Mouse (Mus musculus) lung, embryonic 14.5 days (tissue): ENCODE measurements around the gene Eaf2. TPM values are rescaled to one million over a fixed set of nuclear protein-coding genes. Genes with fewer than 3 reads are reported as not detected.
A peak's percentile ranks its signal among the peaks of the same experiment; 100 is the strongest.

Experiments
- ATAC-seq: fragments of 200-750 bp; cut with Nextera tagmentation; 2 replicates; pipeline ENCODE4 v1.8.0; 2017; ENCODE audit warnings: mild to moderate bottlenecking, moderate TSS enrichment, moderate library complexity; ENCODE audit not compliant: insufficient read depth
- DNase-seq: peaks from one replicate; pipeline ENCODE4 v3.0.0-alpha.2; 2015
- H3K27ac ChIP-seq: fragments of 300-500 bp; sonication (generic); 2 replicates; pipeline ENCODE4 v1.5.1; 2014; ENCODE audit warnings: low read depth, mild to moderate bottlenecking, moderate library complexity
- H3K27me3 ChIP-seq: fragments of 300-500 bp; sonication (generic); 2 replicates; pipeline ENCODE4 v1.6.1; 2014; ENCODE audit warnings: low read length, control low read depth; ENCODE audit not compliant: insufficient read depth
- H3K36me3 ChIP-seq: fragments of 300-500 bp; sonication (generic); 2 replicates; pipeline ENCODE4 v1.6.1; 2014; ENCODE audit warnings: control low read depth; ENCODE audit not compliant: insufficient read depth
- H3K4me1 ChIP-seq: fragments of 300-500 bp; sonication (generic); 2 replicates; pipeline ENCODE4 v1.6.1; 2014; ENCODE audit warnings: antibody characterized with exemption, control low read depth; ENCODE audit not compliant: insufficient read depth
- H3K4me2 ChIP-seq: fragments of 300-500 bp; sonication (generic); 2 replicates; pipeline ENCODE4 v1.6.1; 2014; ENCODE audit warnings: mild to moderate bottlenecking
- H3K4me3 ChIP-seq: fragments of 300-500 bp; sonication (generic); 2 replicates; pipeline ENCODE4 v1.5.1; 2014; ENCODE audit warnings: low read depth, low read length
- H3K9ac ChIP-seq: fragments of 300-500 bp; sonication (generic); 2 replicates; pipeline ENCODE4 v1.6.1; 2014
- H3K9me3 ChIP-seq: fragments of 300-500 bp; sonication (generic); 2 replicates; pipeline ENCODE4 v1.6.1; 2016; ENCODE audit warnings: low read depth, low read length, control low read depth
- CTCF ChIP-seq: IDR thresholded peaks from 2 replicates; pipeline ENCODE4 v1.5.1; 2016; ENCODE audit warnings: antibody characterized with exemption, low read depth
- WGBS: fragments of 180-500 bp; shearing (Covaris S2); extraction: QIAGEN DNeasy Blood & Tissue Kit; methylation state at CpG from one replicate; pipeline ENCODE4 v1.1.7; 2014; 5-methylcytosine and 5-hydroxymethylcytosine counted together
- polyA plus RNA-seq: library from polyadenylated mRNA; unstranded; fragments of >200 nt; fragmentation: Nextera tagmentation; extraction: Ambion mirVana; gene quantifications from 2 replicates; pipeline ENCODE4 v1.2.1, GENCODE M21; 2014

The Eaf2 gene
- 0.99 and 1.0 TPM in 2 replicates for polyA plus RNA-seq

GRCm38 (mm10) chr16:36874583-36875275 is at the start of gene Eaf2, which contains the start of gene Golgb1:
Gene Eaf2, minus strand, starts transcription at chr16:36875003.
Gene Golgb1, plus strand, starts transcription at chr16:36875140.
- H3K9me3 ChIP-seq: no peaks in the 10 kb centered on the region
- peak within 1 kb of the TSS; percentile 73 for H3K27ac ChIP-seq
- H3K36me3 ChIP-seq: peaks cover 16% of the 10 kb centered on the region
- DNase-seq (peak; percentile 99), ATAC-seq (peak; percentile 100)
- peak within 1 kb of the TSS; percentile 79 for H3K4me3 ChIP-seq
- no peak for TF ChIP-seq CTCF
- peak within 1 kb of the TSS; percentile 85 for H3K9ac ChIP-seq
- H3K27me3 ChIP-seq: no peaks in the 10 kb centered on the region
- peak within 1 kb of the TSS; percentile 68 for H3K4me2 ChIP-seq
- no peaks in the 10 kb centered on the region for H3K4me1 ChIP-seq
- WGBS: under 1% methylated on average over 43 of the region's 43 CpGs

- ATAC-seq (no peak), DNase-seq (no peak)
- Histone ChIP-seq H3K4me3 (no peak overlapping the region), H3K9ac (no peak overlapping the region), H3K4me1 (no peaks in the 10 kb centered on the region), H3K27me3 (no peaks in the 10 kb centered on the region), H3K4me2 (no peak overlapping the region), H3K9me3 (no peaks in the 10 kb centered on the region), H3K36me3 (peaks cover 70% of the 10 kb centered on the region), H3K27ac (no peak overlapping the region)
- 95% methylated on average over 8 of the region's 8 CpGs for WGBS
- no peak for TF ChIP-seq CTCF
Observed at GRCm38 (mm10) chr16:36924312-36924711, 49.5 kb upstream of the Eaf2 start.

GRCm38 (mm10) chr16:36921980-36922379 is 47.2 kb upstream of the Eaf2 start:
- Histone ChIP-seq H3K36me3 (peaks cover 69% of the 10 kb centered on the region), H3K4me1 (no peaks in the 10 kb centered on the region), H3K9me3 (no peaks in the 10 kb centered on the region), H3K4me3 (no peak overlapping the region), H3K9ac (no peak overlapping the region), H3K27me3 (no peaks in the 10 kb centered on the region), H3K27ac (no peak overlapping the region), H3K4me2 (no peak overlapping the region)
- DNase-seq (no peak), ATAC-seq (no peak)
- 83% methylated on average over 6 of the region's 6 CpGs for WGBS
- TF ChIP-seq CTCF: no peak

GRCm38 (mm10) chr16:36921067-36921613 is 46.3 kb upstream of the Eaf2 start:
- DNase-seq: no peak
- 94% methylated on average over 8 of the region's 8 CpGs for WGBS
- Histone ChIP-seq H3K36me3 (peaks cover 68% of the 10 kb centered on the region), H3K4me1 (no peaks in the 10 kb centered on the region), H3K4me3 (no peak overlapping the region), H3K27ac (no peak overlapping the region), H3K27me3 (no peaks in the 10 kb centered on the region), H3K9ac (no peak overlapping the region), H3K4me2 (no peak overlapping the region), H3K9me3 (no peaks in the 10 kb centered on the region)
- no peak for TF ChIP-seq CTCF
- ATAC-seq: no peak

GRCm38 (mm10) chr16:36920410-36920809 is 45.6 kb upstream of the Eaf2 start:
- ATAC-seq (no peak), DNase-seq (no peak)
- Histone ChIP-seq H3K4me3 (no peak overlapping the region), H3K4me1 (no peaks in the 10 kb centered on the region), H3K9me3 (no peaks in the 10 kb centered on the region), H3K36me3 (peaks cover 68% of the 10 kb centered on the region), H3K27me3 (no peaks in the 10 kb centered on the region), H3K9ac (no peak overlapping the region), H3K4me2 (no peak overlapping the region), H3K27ac (no peak overlapping the region)
- no peak for TF ChIP-seq CTCF
- 86% methylated on average over 3 of the region's 3 CpGs for WGBS

GRCm38 (mm10) chr16:36918505-36918904 is 43.7 kb upstream of the Eaf2 start:
- no peak overlapping the region for H3K4me2 ChIP-seq
- TF ChIP-seq CTCF: no peak
- H3K36me3 ChIP-seq: peaks cover 75% of the 10 kb centered on the region
- no peak overlapping the region for H3K9ac ChIP-seq
- H3K4me1 ChIP-seq: no peaks in the 10 kb centered on the region
- no peak overlapping the region for H3K27ac ChIP-seq
- H3K27me3 ChIP-seq: no peaks in the 10 kb centered on the region
- H3K9me3 ChIP-seq: no peaks in the 10 kb centered on the region
- WGBS: 93% methylated on average over 10 of the region's 10 CpGs
- ATAC-seq: no peak
- no peak for DNase-seq
- no peak overlapping the region for H3K4me3 ChIP-seq

- no peaks in the 10 kb centered on the region for H3K9me3 ChIP-seq
- no peak overlapping the region for H3K9ac ChIP-seq
- H3K4me3 ChIP-seq: no peak overlapping the region
- H3K4me1 ChIP-seq: no peaks in the 10 kb centered on the region
- H3K27ac ChIP-seq: no peak overlapping the region
- H3K4me2 ChIP-seq: no peak overlapping the region
- H3K36me3 ChIP-seq: peaks cover 73% of the 10 kb centered on the region
- no peak for ATAC-seq
- 68% methylated on average over 5 of the region's 5 CpGs for WGBS
- TF ChIP-seq CTCF: no peak
- DNase-seq: peak; percentile 37
- H3K27me3 ChIP-seq: no peaks in the 10 kb centered on the region
Observed at GRCm38 (mm10) chr16:36914195-36914594, 39.4 kb upstream of the Eaf2 start.
